Mouse (Mus musculus): ENCODE measurements at regions not wholly inside any gene's neighbourhood (a gene's known extent, or its start where the extent isn't known, plus 50 kb on each side); places are given as distances from the start of the nearest gene placed in this dataset.
A peak's percentile ranks its signal among the peaks of the same experiment; 100 is the strongest.

DNA sequence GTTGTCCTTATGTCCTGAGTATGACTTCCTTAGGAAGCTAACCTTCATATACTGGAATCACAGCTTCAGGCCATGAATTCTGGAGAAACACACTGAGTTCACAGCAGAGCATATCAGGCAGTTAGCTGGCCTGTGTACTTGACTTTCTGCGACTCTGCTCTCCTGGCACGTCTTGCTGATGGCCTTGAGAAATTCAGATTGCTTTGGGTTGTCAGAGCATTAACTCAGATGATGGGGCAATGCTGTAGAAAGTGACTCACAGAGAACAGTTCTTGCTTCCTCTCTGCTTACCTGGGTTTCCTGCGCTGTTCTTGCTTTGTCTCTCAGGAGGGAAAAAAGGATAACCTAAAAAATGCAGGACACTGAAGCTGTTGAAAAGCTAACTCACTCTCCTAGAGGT is 187.3 kb downstream of the Usp46 start:
- DNase-seq, result no peak

DNA sequence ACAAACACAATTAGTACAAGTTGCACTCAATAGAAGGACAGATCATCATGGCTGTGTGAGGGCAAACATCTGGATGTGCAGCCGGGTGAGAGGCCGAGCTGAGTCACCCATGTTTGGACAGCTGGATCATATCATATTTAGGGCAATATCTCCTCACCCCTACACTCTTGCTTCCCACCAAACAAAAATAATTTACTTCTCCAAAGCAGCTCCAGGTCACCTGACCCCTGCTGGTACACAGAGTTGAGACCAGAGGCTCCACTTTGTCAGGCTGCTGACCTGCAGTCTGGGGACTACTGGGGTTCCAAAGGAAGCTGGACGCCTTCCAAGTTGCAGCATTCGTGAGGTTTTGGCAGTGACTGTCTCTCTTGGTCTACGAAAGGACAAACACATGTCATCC is 186.3 kb downstream of the Usp46 start:
- DNase-seq, result peak; percentile 69

DNA sequence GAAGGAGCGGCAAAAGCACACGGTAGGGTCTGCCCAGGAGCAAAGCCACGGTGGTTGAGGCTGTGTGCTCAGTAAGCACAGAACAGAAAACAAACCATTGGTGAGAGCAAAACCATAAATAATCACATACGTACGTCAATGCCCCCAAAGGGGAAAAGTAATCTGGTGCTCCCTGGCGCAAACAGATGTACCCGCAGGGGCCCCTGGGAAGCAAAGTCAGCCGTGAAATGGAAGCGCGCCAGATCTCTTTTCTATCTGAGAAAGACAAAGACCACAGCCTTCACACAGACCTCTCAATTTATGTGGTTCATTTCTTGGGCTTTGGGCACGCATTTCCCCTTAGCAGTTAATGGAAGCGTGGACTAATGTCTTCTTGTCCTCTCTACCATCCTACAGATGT is 183.2 kb downstream of the Usp46 start:
- DNase-seq, result no peak

DNA sequence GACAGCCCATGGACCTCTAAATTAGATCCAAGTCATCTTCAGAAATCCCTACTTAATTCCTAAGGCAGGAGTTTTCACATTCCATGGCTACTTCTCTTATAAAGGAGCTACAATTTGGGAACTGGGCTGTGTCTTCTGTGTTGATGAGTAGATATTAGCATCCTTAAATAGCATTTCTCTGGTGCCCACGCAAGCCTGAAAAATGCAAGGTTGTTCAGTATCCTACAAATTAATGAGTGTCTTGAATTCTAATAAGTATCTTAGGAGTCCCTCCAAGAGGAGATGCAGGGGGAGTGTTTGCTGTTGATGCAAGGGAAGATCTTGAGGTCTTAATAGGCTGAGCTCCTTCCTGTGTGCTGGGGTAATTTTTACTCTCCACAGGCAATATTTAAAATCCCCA is 182.5 kb downstream of the Usp46 start:
- DNase-seq, result no peak

DNA sequence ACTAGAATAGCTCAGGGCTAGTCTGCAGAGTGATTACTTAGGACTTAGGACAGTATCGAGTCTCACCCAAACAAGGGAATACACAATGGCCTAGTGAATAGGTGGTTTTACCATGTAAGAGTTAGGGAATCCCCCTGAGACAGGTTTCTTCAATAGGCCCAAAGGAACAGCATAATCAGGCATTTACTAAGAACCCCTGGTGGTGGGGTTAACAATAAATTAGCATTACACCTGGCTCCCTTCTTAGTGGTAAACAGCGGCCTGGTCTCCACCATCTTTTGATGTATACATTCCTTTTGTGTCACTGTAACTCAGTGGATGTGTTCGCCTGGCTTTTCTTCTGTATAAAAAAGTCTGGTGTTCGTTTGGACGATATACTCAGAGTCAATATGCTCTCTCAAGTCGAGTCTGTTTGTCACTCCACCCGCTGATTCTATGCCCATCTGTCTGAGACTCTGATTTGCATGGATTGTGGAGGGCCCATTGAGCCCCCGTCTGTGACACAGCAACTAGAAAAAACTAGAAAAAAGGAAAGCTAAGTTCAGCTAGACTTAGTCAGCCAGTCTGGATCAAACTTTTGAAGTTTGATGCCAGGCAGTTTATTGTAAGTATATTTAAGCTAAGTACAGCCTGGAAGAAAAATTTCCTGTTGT is 180.8 kb downstream of the Usp46 start:
- DNase-seq, result no peak

DNA sequence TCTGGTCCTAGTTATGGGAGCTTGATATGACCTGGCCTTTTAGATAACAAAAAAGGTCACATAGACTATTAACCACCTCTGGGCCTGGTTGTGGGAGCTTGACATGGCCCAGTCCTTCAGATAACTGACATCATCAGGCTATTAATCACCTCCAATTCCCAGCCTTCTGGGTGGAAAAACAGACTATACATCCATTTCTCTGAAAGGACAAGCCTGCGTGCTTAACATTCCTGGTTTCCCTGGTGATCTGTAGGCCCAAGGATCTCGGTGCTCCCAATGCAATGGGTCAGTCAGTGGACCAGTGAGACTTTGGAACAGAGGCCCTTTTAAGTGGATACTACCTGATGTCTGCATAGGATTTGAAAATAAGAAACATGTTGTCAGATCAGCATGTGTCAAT is 179.8 kb downstream of the Usp46 start:
- no peak for DNase-seq

- no peak for DNase-seq
Measured at GRCm38 (mm10) chr5:73889342-73889741, 178.9 kb downstream of the Usp46 start.

GRCm38 (mm10) chr5:73890942-73891341 is 177.3 kb downstream of the Usp46 start:
- no peak for DNase-seq

- DNase-seq, result no peak
Measured at GRCm38 (mm10) chr5:73891606-73892005, 176.6 kb downstream of the Usp46 start.

GRCm38 (mm10) chr5:73892440-73893225 is 175.6 kb downstream of the Usp46 start:
- no peak for DNase-seq

DNA sequence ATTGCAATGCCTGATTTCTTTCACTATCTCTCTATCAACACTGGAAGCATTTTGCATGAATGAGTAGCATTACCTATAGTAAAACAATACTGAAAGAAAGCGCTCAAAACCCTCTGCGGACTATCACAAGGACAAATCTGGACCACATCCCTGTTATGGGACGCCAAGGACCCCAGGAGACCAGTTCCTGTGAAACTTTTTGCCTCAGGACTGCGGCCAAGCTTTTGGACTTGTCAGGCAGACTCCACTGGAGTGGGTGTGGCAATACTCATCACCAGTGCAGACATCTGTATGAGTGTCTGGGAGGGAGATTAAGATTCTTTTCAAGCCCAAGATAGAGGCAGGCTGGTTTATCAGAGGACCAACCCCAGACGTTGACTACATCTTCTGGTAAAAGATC is 173.0 kb downstream of the Usp46 start:
- DNase-seq, result no peak

DNA sequence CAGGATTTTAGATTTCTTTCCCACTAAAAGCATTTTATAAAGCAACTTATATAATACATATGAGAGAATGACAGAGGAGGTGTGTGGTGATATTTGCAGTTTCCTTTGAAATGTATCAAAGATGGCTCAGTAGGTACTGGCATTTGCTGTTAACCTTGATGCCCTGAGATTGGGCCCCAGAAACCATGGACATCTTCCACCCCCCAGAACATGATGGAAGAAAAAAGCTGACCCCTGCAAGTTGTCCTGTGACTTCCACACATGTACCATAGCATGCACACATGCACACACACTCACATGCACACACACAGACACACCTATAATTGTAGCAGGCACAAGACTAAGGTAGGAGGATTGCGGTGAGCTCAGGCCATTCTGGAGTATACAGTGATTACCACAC is 171.4 kb downstream of the Usp46 start:
- DNase-seq, result no peak

DNA sequence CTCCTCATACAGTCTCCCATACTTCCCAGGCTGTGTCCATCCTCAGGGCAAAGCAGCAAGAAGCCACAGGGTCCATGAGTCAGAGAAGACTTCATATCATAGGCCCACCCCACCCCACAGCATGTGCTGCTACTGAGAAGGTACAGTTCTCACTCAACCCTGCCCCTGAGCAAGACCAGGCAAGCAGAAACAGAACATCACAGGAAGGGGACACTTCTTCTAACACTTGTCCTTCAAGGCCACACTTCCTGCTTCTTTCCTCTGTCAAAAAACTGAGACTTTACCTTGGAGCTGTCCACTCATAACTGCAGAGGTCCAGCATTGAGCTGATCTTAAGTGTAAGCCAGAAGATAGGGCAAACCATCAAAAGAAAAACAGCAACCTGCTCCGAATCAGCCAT is 166.6 kb downstream of the Usp46 start:
- no peak for DNase-seq

DNA sequence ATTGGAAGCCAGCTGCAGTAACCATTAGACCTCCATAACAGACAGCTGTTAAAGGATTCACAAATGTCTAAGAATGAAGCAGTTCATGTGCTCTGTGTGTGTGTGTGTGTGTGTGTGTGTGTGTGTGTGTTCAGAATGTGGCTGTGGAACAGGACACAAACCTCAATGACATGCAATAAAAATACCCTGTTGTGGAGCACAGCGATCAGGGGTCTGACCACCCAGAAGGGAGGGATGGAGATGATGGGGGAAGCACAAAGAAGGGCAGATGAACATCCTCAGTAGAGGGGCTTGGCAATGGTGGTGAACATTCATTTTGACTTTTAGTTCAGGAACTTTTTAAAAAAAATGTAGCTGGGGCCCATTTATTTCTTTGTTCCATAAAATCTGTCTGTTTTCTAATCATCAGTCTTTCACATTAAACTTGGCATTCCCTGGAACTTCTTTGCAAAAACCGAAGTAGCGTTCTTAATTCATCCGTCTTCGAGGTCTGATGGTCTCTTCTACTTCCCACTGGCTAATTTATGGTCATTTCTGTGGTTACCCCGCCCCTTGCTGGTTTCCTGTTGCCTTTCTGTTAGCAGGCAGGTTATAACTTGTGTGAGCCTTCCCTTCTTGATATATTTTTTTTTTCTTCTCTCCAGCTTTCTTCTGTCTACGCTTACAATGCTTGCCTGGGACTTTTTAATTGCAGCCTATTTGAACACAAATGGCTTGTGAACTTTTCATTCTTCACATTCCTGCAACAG is 165.6 kb downstream of the Usp46 start:
- DNase-seq, result no peak

- no peak for DNase-seq
Measured at GRCm38 (mm10) chr5:73903219-73903570, 165.0 kb downstream of the Usp46 start.

DNA sequence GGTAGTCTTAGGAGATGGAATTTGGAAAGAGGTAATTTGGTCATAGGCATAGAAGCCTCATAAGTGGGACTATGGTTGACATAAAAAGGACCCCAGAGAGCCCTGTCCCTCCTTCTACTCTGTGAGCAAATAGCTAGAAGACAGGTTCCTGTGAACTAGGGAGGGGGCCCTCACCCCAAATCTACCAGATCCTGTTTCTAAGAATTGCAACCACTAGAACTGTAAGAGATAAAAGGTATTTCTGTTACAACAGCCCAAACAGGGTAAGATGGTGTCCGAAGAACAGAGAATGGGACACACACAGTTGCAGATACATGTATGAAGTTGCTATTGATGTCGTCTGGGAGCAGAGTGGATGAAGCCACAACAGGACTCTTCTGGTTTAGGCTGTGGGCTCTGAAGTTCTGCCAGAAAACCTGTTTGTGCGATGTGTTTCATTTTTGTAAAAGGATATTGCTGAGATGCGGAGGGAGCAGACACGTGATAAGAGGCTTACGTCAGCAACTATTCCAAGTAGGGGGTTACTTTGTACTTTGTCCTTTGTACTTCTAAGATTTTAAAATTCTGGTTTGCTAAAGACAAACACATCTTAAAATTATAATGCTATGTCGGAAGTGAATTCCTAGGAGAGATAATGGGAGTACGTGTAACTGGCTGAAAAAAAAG is 164.0 kb downstream of the Usp46 start:
- DNase-seq, result no peak

DNA sequence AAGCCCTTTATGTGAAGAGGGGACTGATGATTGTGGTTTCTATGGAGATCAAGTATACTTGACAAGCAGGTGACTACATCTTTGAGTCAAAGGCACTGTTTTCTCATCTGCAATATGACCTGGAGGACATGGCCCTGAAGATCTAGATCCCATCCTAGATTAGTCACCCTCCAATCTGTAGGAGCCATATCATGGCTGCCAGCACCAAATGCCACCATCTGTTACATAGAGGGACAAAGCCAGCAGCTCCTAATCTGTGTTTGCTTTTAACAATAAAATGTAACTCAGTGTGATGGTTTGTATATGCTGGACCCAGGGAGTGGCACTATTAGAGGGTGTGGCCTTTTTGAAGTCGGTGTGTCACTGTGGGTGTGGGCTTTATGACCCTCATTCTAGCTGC is 156.1 kb downstream of the Usp46 start:
- no peak for DNase-seq

DNA sequence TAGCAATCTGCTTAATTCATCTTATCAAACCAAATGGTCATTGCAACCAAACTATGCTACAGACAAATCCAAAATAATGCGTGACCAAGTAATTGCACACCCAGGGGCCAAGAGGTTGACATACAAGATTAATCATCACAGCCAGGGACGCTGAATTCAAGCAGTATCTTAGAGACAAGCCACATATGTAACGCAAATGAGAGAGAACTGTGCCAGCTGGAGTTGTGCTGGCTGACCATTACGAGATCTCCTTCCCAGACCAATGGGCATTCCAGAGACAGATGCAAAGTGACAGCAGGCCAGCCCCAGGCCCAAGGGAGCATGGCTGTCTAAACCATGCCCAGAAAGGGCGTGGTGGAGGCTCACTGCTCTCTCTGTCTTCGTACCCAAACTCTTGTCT is 155.1 kb downstream of the Usp46 start:
- no peak for DNase-seq

GRCm38 (mm10) chr5:73918011-73918410 is 150.2 kb downstream of the Usp46 start:
- DNase-seq, result no peak

- peak; percentile 59 for DNase-seq
Measured at GRCm38 (mm10) chr5:73919936-73920335, 148.3 kb downstream of the Usp46 start.

DNA sequence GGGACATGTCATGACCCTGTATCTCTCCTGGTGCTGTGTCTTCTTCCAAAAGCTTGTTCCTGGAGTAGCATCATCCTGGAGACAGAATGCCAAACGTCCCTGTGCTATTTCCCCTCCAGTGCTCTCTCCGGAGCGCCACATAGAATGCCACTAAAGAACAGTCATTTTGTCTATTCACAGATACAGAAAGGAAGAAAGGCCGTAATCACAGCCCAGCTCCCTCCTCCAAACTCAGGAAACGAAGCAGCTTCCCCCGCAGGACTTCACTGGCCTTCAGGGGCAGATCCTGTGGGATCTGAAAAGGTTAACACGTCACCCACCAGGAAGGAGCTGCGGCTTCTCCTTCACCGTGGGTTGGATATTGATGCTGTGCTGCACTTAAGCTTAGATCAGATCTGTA is 140.7 kb downstream of the Usp46 start:
- no peak for DNase-seq

- no peak for DNase-seq
Measured at GRCm38 (mm10) chr5:73928691-73929090, 139.5 kb downstream of the Usp46 start.

DNA sequence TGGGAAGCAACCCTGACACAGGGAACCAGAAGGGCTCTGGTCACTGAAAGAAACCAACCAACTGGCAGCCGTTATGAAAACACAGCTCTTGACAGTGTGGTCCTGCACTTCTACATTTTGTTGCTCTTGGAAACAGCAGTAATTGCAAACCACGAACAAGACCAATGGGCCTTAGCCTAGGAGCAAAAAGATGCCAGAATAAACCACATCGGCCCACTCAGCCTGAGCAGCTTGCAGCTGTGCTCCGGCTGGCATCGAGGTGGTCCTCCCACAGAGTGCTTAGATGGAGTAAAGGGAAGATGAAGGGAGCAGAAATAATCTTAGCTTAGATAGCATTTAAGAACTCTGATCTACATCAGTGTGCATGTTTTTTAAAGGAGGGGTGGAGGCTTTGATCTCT is 138.0 kb downstream of the Usp46 start:
- no peak for DNase-seq
